Mouse (Mus musculus): ENCODE data around the gene Srcin1. TPM values are rescaled to one million over a fixed set of nuclear protein-coding genes. Genes with fewer than 3 reads are reported as not detected.

Srcin1 gene
- polyA plus RNA-seq, 1 experiment from 2014 or later = 0.64 TPM

DNA sequence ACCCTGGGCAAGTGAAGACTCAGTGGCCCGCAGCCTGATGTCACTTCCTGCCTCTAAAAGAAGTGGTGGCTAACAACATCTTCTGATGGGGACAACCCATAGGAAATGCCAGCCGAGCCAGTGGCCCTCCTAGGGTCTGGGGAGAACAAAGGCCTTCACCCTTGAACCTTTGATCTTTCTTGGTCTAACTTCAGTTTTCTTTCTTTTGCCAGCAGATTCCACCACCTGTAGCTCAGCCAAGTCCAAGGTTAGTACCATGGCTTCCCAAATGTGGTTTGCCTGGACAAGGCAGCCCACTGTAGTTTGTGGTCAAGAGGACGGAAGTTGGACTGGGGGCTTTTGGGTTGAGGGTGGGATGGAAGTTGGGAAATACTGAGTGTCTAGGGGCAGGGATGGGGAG, 83.2 kb downstream of the Srcin1 start:
- no peak overlapping the region for H3K9ac ChIP-seq (replicated peaks; ENCODE audit: low read depth, low read length)
- no peaks in the 10 kb centered on the region for H3K27me3 ChIP-seq (ENCODE audit: control insufficient read depth, insufficient read depth, low read length)
- ATAC-seq (ENCODE audit: insufficient number of reproducible peaks, insufficient read depth, low FRiP score, low read depth) = no peak
- no peak overlapping the region for H3K4me3 ChIP-seq (ENCODE audit: low read depth, low read length)
- no peak overlapping the region for H3K27ac ChIP-seq (ENCODE audit: low read length)
- H3K4me2 ChIP-seq (replicated peaks; ENCODE audit: low read depth, low read length) = no peak overlapping the region
- H3K36me3 ChIP-seq (ENCODE audit: control insufficient read depth, insufficient read depth, low read length) = peaks cover 46% of the 10 kb centered on the region
- WGBS = 89% methylated on average over 3 of the region's 3 CpGs
- no peaks in the 10 kb centered on the region for H3K4me1 ChIP-seq (ENCODE audit: control insufficient read depth, insufficient read depth, low read length)
- no peaks in the 10 kb centered on the region for H3K9me3 ChIP-seq (ENCODE audit: control insufficient read depth, low read depth, low read length)

- H3K4me1 ChIP-seq (ENCODE audit: control insufficient read depth, insufficient read depth, low read length) = no peaks in the 10 kb centered on the region
- no peaks in the 10 kb centered on the region for H3K9me3 ChIP-seq (ENCODE audit: control insufficient read depth, low read depth, low read length)
- no peak overlapping the region for H3K4me2 ChIP-seq (replicated peaks; ENCODE audit: low read depth, low read length)
- no peaks in the 10 kb centered on the region for H3K27me3 ChIP-seq (ENCODE audit: control insufficient read depth, insufficient read depth, low read length)
- no peak overlapping the region for H3K9ac ChIP-seq (replicated peaks; ENCODE audit: low read depth, low read length)
- no peak; the same call in 1 of the 2 replicates for ATAC-seq (ENCODE audit: insufficient number of reproducible peaks, insufficient read depth, low FRiP score, low read depth)
- no peak overlapping the region for H3K4me3 ChIP-seq (ENCODE audit: low read depth, low read length)
- H3K36me3 ChIP-seq (ENCODE audit: control insufficient read depth, insufficient read depth, low read length) = peaks cover 41% of the 10 kb centered on the region
- no peak overlapping the region for H3K27ac ChIP-seq (ENCODE audit: low read length)
- WGBS = 81% methylated on average over 10 of the region's 10 CpGs
Measured at GRCm38 (mm10) chr11:97491640-97492039, 84.3 kb downstream of the Srcin1 start.

GRCm38 (mm10) chr11:97489589-97490324, 86.2 kb downstream of the Srcin1 start:
- H3K36me3 ChIP-seq (ENCODE audit: control insufficient read depth, insufficient read depth, low read length) = peaks cover 54% of the 10 kb centered on the region
- H3K9me3 ChIP-seq (ENCODE audit: control insufficient read depth, low read depth, low read length) = no peaks in the 10 kb centered on the region

DNA sequence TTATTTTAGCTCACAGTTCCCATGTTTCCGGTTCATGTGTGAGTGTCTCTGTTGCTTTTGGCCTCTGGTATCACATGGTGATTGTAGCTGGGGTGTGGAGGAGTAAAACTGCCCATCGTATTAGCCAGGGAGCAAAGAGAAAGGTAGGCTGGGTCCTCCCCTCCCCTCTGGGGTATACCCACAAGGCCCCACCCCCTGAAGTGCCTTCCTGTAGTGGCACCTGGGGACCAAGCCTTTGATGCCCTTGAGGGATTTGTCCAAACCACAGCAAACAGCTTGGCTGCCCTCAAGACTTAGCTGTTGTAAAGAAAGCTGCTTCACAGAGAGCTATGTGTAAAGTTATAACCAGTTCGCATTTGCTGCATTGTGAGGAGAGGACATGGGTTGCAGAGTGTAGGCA, 88.3 kb downstream of the Srcin1 start:
- Histone ChIP-seq H3K4me3 (ENCODE audit: low read depth, low read length) (no peak overlapping the region), H3K36me3 (ENCODE audit: control insufficient read depth, insufficient read depth, low read length) (peaks cover 52% of the 10 kb centered on the region), H3K9ac (replicated peaks; ENCODE audit: low read depth, low read length) (no peak overlapping the region), H3K4me1 (ENCODE audit: control insufficient read depth, insufficient read depth, low read length) (no peaks in the 10 kb centered on the region), H3K27ac (ENCODE audit: low read length) (no peak overlapping the region), H3K9me3 (ENCODE audit: control insufficient read depth, low read depth, low read length) (no peaks in the 10 kb centered on the region), H3K4me2 (replicated peaks; ENCODE audit: low read depth, low read length) (no peak overlapping the region), H3K27me3 (ENCODE audit: control insufficient read depth, insufficient read depth, low read length) (no peaks in the 10 kb centered on the region)
- WGBS = 64% methylated on average over 3 of the region's 3 CpGs
- no peak for ATAC-seq (ENCODE audit: insufficient number of reproducible peaks, insufficient read depth, low FRiP score, low read depth)

More at GRCm38 (mm10) chr11:97489589-97490324, 86.2 kb downstream of the Srcin1 start:
- Histone ChIP-seq H3K27me3 (ENCODE audit: control insufficient read depth, insufficient read depth, low read length) (no peaks in the 10 kb centered on the region), H3K4me2 (replicated peaks; ENCODE audit: low read depth, low read length) (no peak overlapping the region), H3K27ac (ENCODE audit: low read length) (no peak overlapping the region), H3K4me3 (ENCODE audit: low read depth, low read length) (no peak overlapping the region), H3K4me1 (ENCODE audit: control insufficient read depth, insufficient read depth, low read length) (no peaks in the 10 kb centered on the region), H3K9ac (replicated peaks; ENCODE audit: low read depth, low read length) (no peak overlapping the region)
- WGBS = 33% methylated on average over 16 of the region's 16 CpGs
- ATAC-seq (ENCODE audit: insufficient number of reproducible peaks, insufficient read depth, low FRiP score, low read depth) = no peak

DNA sequence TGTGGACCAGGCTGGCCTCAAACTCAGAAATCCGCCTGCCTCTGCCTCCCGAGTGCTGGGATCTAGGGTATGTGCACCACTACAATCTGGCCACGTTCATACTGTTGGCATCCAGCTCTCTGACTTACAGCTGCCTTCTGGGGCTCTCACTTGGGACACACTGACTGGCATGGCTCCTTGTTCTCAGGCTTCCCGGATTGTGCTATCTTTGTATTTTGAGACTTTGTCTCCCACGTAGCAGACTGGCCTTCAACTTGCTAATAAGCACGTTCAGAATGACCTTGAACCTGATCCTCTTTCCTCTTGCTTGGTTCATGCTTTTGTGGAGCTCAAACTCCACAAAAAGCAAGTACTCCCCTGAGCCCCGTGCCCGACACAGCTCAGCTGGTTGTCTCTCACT, 90.3 kb downstream of the Srcin1 start:
- Histone ChIP-seq H3K27ac (ENCODE audit: low read length) (no peak overlapping the region), H3K9me3 (ENCODE audit: control insufficient read depth, low read depth, low read length) (no peaks in the 10 kb centered on the region), H3K9ac (replicated peaks; ENCODE audit: low read depth, low read length) (no peak overlapping the region), H3K4me3 (ENCODE audit: low read depth, low read length) (no peak overlapping the region), H3K36me3 (ENCODE audit: control insufficient read depth, insufficient read depth, low read length) (peaks cover 50% of the 10 kb centered on the region), H3K27me3 (ENCODE audit: control insufficient read depth, insufficient read depth, low read length) (no peaks in the 10 kb centered on the region), H3K4me2 (replicated peaks; ENCODE audit: low read depth, low read length) (no peak overlapping the region), H3K4me1 (ENCODE audit: control insufficient read depth, insufficient read depth, low read length) (no peaks in the 10 kb centered on the region)
- ATAC-seq (ENCODE audit: insufficient number of reproducible peaks, insufficient read depth, low FRiP score, low read depth) = no peak
- WGBS = 82% methylated on average over 8 of the region's 8 CpGs

- H3K27ac ChIP-seq (ENCODE audit: low read length) = no peak overlapping the region
- no peak overlapping the region for H3K4me2 ChIP-seq (replicated peaks; ENCODE audit: low read depth, low read length)
- H3K4me1 ChIP-seq (ENCODE audit: control insufficient read depth, insufficient read depth, low read length) = no peaks in the 10 kb centered on the region
- no peak overlapping the region for H3K9ac ChIP-seq (replicated peaks; ENCODE audit: low read depth, low read length)
- H3K27me3 ChIP-seq (ENCODE audit: control insufficient read depth, insufficient read depth, low read length) = no peaks in the 10 kb centered on the region
- peaks cover 58% of the 10 kb centered on the region for H3K36me3 ChIP-seq (ENCODE audit: control insufficient read depth, insufficient read depth, low read length)
- WGBS = 80% methylated on average over 8 of the region's 8 CpGs
- no peaks in the 10 kb centered on the region for H3K9me3 ChIP-seq (ENCODE audit: control insufficient read depth, low read depth, low read length)
- ATAC-seq (ENCODE audit: insufficient number of reproducible peaks, insufficient read depth, low FRiP score, low read depth) = no peak
- H3K4me3 ChIP-seq (ENCODE audit: low read depth, low read length) = no peak overlapping the region
Measured at GRCm38 (mm10) chr11:97479824-97480223, 96.2 kb downstream of the Srcin1 start.

DNA sequence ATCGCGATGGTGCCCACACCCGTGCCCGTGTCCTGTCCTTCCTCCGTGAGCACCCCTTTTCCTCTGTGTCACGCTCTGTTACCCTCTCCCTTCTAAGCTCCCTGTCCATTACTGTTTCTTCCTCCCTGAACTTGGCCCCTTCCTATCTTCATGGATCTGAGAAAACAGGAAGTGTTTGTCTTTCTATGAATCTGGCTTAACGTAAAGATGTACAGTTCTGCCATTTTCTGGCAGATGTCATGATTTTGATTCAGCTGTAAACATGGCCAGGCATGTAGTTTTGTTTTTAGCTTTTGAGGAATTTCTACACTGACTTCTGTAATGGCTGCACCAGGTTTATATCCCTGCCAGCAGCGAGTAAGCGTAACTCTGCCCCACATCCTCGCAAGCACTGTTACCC, 96.9 kb downstream of the Srcin1 start:
- H3K27me3 ChIP-seq (ENCODE audit: control insufficient read depth, insufficient read depth, low read length) = no peaks in the 10 kb centered on the region
- no peak for ATAC-seq (ENCODE audit: insufficient number of reproducible peaks, insufficient read depth, low FRiP score, low read depth)
- H3K4me1 ChIP-seq (ENCODE audit: control insufficient read depth, insufficient read depth, low read length) = no peaks in the 10 kb centered on the region
- 87% methylated on average over 10 of the region's 10 CpGs for whole genome bisulfite sequencing
- H3K27ac ChIP-seq (ENCODE audit: low read length) = no peak overlapping the region
- no peaks in the 10 kb centered on the region for H3K9me3 ChIP-seq (ENCODE audit: control insufficient read depth, low read depth, low read length)
- no peak overlapping the region for H3K9ac ChIP-seq (replicated peaks; ENCODE audit: low read depth, low read length)
- H3K4me3 ChIP-seq (ENCODE audit: low read depth, low read length) = no peak overlapping the region
- H3K4me2 ChIP-seq (replicated peaks; ENCODE audit: low read depth, low read length) = no peak overlapping the region
- peaks cover 59% of the 10 kb centered on the region for H3K36me3 ChIP-seq (ENCODE audit: control insufficient read depth, insufficient read depth, low read length)

- Histone ChIP-seq H3K27me3 (ENCODE audit: control insufficient read depth, insufficient read depth, low read length) (no peaks in the 10 kb centered on the region), H3K4me1 (ENCODE audit: control insufficient read depth, insufficient read depth, low read length) (no peaks in the 10 kb centered on the region), H3K9me3 (ENCODE audit: control insufficient read depth, low read depth, low read length) (no peaks in the 10 kb centered on the region), H3K27ac (ENCODE audit: low read length) (no peak overlapping the region), H3K36me3 (ENCODE audit: control insufficient read depth, insufficient read depth, low read length) (peaks cover 63% of the 10 kb centered on the region), H3K4me3 (ENCODE audit: low read depth, low read length) (no peak overlapping the region), H3K9ac (replicated peaks; ENCODE audit: low read depth, low read length) (no peak overlapping the region), H3K4me2 (replicated peaks; ENCODE audit: low read depth, low read length) (no peak overlapping the region)
- WGBS = 87% methylated on average over 6 of the region's 6 CpGs
- no peak for ATAC-seq (ENCODE audit: insufficient number of reproducible peaks, insufficient read depth, low FRiP score, low read depth)
Measured at GRCm38 (mm10) chr11:97478345-97478744, 97.6 kb downstream of the Srcin1 start.

- H3K4me1 ChIP-seq (ENCODE audit: control insufficient read depth, insufficient read depth, low read length) = no peaks in the 10 kb centered on the region
- no peak overlapping the region for H3K4me3 ChIP-seq (ENCODE audit: low read depth, low read length)
- H3K9me3 ChIP-seq (ENCODE audit: control insufficient read depth, low read depth, low read length) = no peaks in the 10 kb centered on the region
- no peaks in the 10 kb centered on the region for H3K27me3 ChIP-seq (ENCODE audit: control insufficient read depth, insufficient read depth, low read length)
- WGBS = 80% methylated on average over 7 of the region's 7 CpGs
- no peak for ATAC-seq (ENCODE audit: insufficient number of reproducible peaks, insufficient read depth, low FRiP score, low read depth)
- no peak overlapping the region for H3K9ac ChIP-seq (replicated peaks; ENCODE audit: low read depth, low read length)
- no peak overlapping the region for H3K27ac ChIP-seq (ENCODE audit: low read length)
- peaks cover 56% of the 10 kb centered on the region for H3K36me3 ChIP-seq (ENCODE audit: control insufficient read depth, insufficient read depth, low read length)
- no peak overlapping the region for H3K4me2 ChIP-seq (replicated peaks; ENCODE audit: low read depth, low read length)
Measured at GRCm38 (mm10) chr11:97477431-97477830, 98.6 kb downstream of the Srcin1 start.
